Mouse (Mus musculus) stomach, embryonic 14.5 days (tissue): ENCODE results near the gene Gm20388. TPM values are rescaled to one million over a fixed set of nuclear protein-coding genes. Genes with fewer than 3 reads are reported as not detected.
"Not testable (repeated sequence)": the region's sequence is repeated elsewhere in the genome, so short reads cannot be mapped to it uniquely, and the experiment has no call there.

Source experiments
- ATAC-seq: fragments of 200-750 bp; cut with Nextera tagmentation; 2 replicates; pipeline ENCODE4 v1.8.0; 2017; ENCODE audit warnings: low read depth, moderate TSS enrichment; ENCODE audit not compliant: insufficient number of reproducible peaks, insufficient read depth, low FRiP score
- H3K27ac ChIP-seq: fragments of 300-500 bp; sonication (generic); 2 replicates; pipeline ENCODE4 v1.5.1; 2014; ENCODE audit warnings: mild to moderate bottlenecking, low read length, moderate library complexity, mixed read lengths
- H3K27me3 ChIP-seq: fragments of 300-500 bp; sonication (generic); 2 replicates; pipeline ENCODE4 v1.6.1; 2014; ENCODE audit warnings: low read length, control low read depth, mixed read lengths; ENCODE audit not compliant: control insufficient read depth, insufficient read depth
- H3K36me3 ChIP-seq: fragments of 300-500 bp; sonication (generic); 2 replicates; pipeline ENCODE4 v1.6.1; 2014; ENCODE audit warnings: mild to moderate bottlenecking, control low read depth, low read length, moderate library complexity, mixed read lengths; ENCODE audit not compliant: control insufficient read depth, insufficient read depth
- H3K4me1 ChIP-seq: fragments of 300-500 bp; sonication (generic); 2 replicates; pipeline ENCODE4 v1.6.1; 2014; ENCODE audit warnings: low read length, control low read depth, mixed read lengths; ENCODE audit not compliant: control insufficient read depth, insufficient read depth
- H3K4me2 ChIP-seq: fragments of 300-500 bp; sonication (generic); replicated peaks from 2 replicates; pipeline ENCODE4 v1.6.1; 2014; ENCODE audit warnings: low read depth, low read length, control low read depth
- H3K4me3 ChIP-seq: fragments of 300-500 bp; sonication (generic); 2 replicates; pipeline ENCODE4 v1.5.1; 2014; ENCODE audit warnings: low read depth, low read length, control low read depth
- H3K9ac ChIP-seq: fragments of 300-500 bp; sonication (generic); replicated peaks from 2 replicates; pipeline ENCODE4 v1.6.1; 2014; ENCODE audit warnings: low read depth, mild to moderate bottlenecking, control low read depth, low read length, moderate library complexity, mixed read lengths
- H3K9me3 ChIP-seq: fragments of 300-500 bp; sonication (generic); 2 replicates; pipeline ENCODE4 v1.6.1; 2016; ENCODE audit warnings: low read depth, low read length, control low read depth; ENCODE audit not compliant: control insufficient read depth
- WGBS: fragments of 180-500 bp; shearing (Covaris S2); extraction: QIAGEN DNeasy Blood & Tissue Kit; methylation state at CpG from one replicate; pipeline ENCODE4 v1.1.7; 2014; 5-methylcytosine and 5-hydroxymethylcytosine counted together
- polyA plus RNA-seq: library from polyadenylated mRNA; unstranded; fragments of >200 nt; fragmentation: Nextera tagmentation; extraction: Ambion mirVana; gene quantifications from 2 replicates; pipeline ENCODE4 v1.2.1, GENCODE M21; 2014

Gm20388 gene
- polyA plus RNA-seq, 1 experiment from 2014 or later = 11.4 TPM

- Histone ChIP-seq H3K4me3 (no peak overlapping the region), H3K9ac (no peak overlapping the region), H3K9me3 (no peaks in the 10 kb centered on the region), H3K4me2 (no peak overlapping the region), H3K27ac (no peak overlapping the region), H3K36me3 (no peaks in the 10 kb centered on the region), H3K4me1 (0 out of 2 replicates have a peak, but pooled peaks cover 3% of the 10 kb centered on the region), H3K27me3 (no peaks in the 10 kb centered on the region)
- no peak for ATAC-seq
- 72% methylated on average over 15 of the region's 15 CpGs for WGBS
These were observed 794.5 kb downstream of the Gm20388 start for GRCm38 (mm10) chr8:120705163-120705562.

- Histone ChIP-seq H3K36me3 (no peaks in the 10 kb centered on the region), H3K27ac (peak overlapping the region; percentile 23; the same call in 1 of the 2 replicates), H3K9ac (no peak overlapping the region), H3K4me3 (no peak overlapping the region), H3K4me1 (0 out of 2 replicates have a peak, but pooled peaks cover 3% of the 10 kb centered on the region), H3K9me3 (no peaks in the 10 kb centered on the region), H3K27me3 (no peaks in the 10 kb centered on the region), H3K4me2 (no peak overlapping the region)
- ATAC-seq = no peak
- WGBS = 63% methylated on average over 3 of the region's 3 CpGs
These were observed 795.6 kb downstream of the Gm20388 start for GRCm38 (mm10) chr8:120706193-120706592.

GRCm38 (mm10) chr8:120709176-120709575, 798.5 kb downstream of the Gm20388 start:
- Histone ChIP-seq H3K27me3 (no peaks in the 10 kb centered on the region), H3K9ac (no peak overlapping the region), H3K4me3 (no peak overlapping the region), H3K4me2 (no peak overlapping the region), H3K4me1 (0 out of 2 replicates have a peak, but pooled peaks cover under 1% of the 10 kb centered on the region), H3K27ac (no peak overlapping the region), H3K9me3 (no peaks in the 10 kb centered on the region), H3K36me3 (no peaks in the 10 kb centered on the region)
- no peak for ATAC-seq
- WGBS = 69% methylated on average over 10 of the region's 10 CpGs

GRCm38 (mm10) chr8:120715200-120715599, 804.6 kb downstream of the Gm20388 start:
- 76% methylated on average over 6 of the region's 6 CpGs for WGBS
- no peaks in the 10 kb centered on the region for H3K36me3 ChIP-seq
- no peak overlapping the region for H3K4me2 ChIP-seq
- H3K27ac ChIP-seq = no peak overlapping the region
- no peak overlapping the region for H3K4me3 ChIP-seq
- no peaks in the 10 kb centered on the region for H3K27me3 ChIP-seq
- no peak for ATAC-seq
- H3K9ac ChIP-seq = no peak overlapping the region
- no peaks in the 10 kb centered on the region for H3K4me1 ChIP-seq
- no peaks in the 10 kb centered on the region for H3K9me3 ChIP-seq

GRCm38 (mm10) chr8:120715996-120716680, 805.5 kb downstream of the Gm20388 start:
- Histone ChIP-seq H3K27ac (no peak overlapping the region), H3K4me3 (no peak overlapping the region), H3K4me2 (no peak overlapping the region), H3K9me3 (no peaks in the 10 kb centered on the region), H3K27me3 (no peaks in the 10 kb centered on the region), H3K4me1 (no peaks in the 10 kb centered on the region), H3K36me3 (no peaks in the 10 kb centered on the region), H3K9ac (no peak overlapping the region)
- 74% methylated on average over 15 of the region's 15 CpGs for WGBS
- ATAC-seq = no peak

GRCm38 (mm10) chr8:120719586-120720236, 809.1 kb downstream of the Gm20388 start:
- H3K4me1 ChIP-seq = no peaks in the 10 kb centered on the region
- H3K27me3 ChIP-seq = no peaks in the 10 kb centered on the region
- H3K4me2 ChIP-seq = no peak overlapping the region
- 61% methylated on average over 19 of the region's 19 CpGs for WGBS
- H3K4me3 ChIP-seq = no peak overlapping the region
- no peaks in the 10 kb centered on the region for H3K36me3 ChIP-seq
- H3K9me3 ChIP-seq = no peaks in the 10 kb centered on the region
- H3K27ac ChIP-seq = no peak overlapping the region
- no peak for ATAC-seq
- H3K9ac ChIP-seq = no peak overlapping the region

GRCm38 (mm10) chr8:120723025-120723424, 812.4 kb downstream of the Gm20388 start:
- Histone ChIP-seq H3K27ac (no peak overlapping the region), H3K9ac (no peak overlapping the region), H3K4me2 (no peak overlapping the region), H3K27me3 (no peaks in the 10 kb centered on the region), H3K36me3 (no peaks in the 10 kb centered on the region), H3K4me3 (no peak overlapping the region), H3K9me3 (no peaks in the 10 kb centered on the region), H3K4me1 (no peaks in the 10 kb centered on the region)
- 68% methylated on average over 6 of the region's 6 CpGs for WGBS
- no peak for ATAC-seq

- H3K27me3 ChIP-seq, H3K4me1 ChIP-seq, H3K4me3 ChIP-seq, H3K4me2 ChIP-seq, H3K27ac ChIP-seq, H3K9me3 ChIP-seq, H3K9ac ChIP-seq, H3K36me3 ChIP-seq, ATAC-seq: not testable (repeated sequence)
- 89% methylated on average over 2 of the region's 4 CpGs for whole genome bisulfite sequencing
These were observed 813.5 kb downstream of the Gm20388 start for GRCm38 (mm10) chr8:120724096-120724495.
